Mouse (Mus musculus): ENCODE measurements at regions not wholly inside any gene's neighbourhood (a gene's known extent, or its start where the extent isn't known, plus 50 kb on each side); places are given as distances from the start of the nearest gene placed in this dataset.

GRCm38 (mm10) chr19:54206819-54207218 is 162.9 kb downstream of the Adra2a start:
- ATAC-seq (replicated peaks; ENCODE audit: low FRiP score, low TSS enrichment, poor library complexity, severe bottlenecking) = no peak

GRCm38 (mm10) chr19:54212169-54212568 is 168.2 kb downstream of the Adra2a start:
- no peak for ATAC-seq (replicated peaks; ENCODE audit: low FRiP score, low TSS enrichment, poor library complexity, severe bottlenecking)

- no peak for ATAC-seq (replicated peaks; ENCODE audit: low FRiP score, low TSS enrichment, poor library complexity, severe bottlenecking)
These were observed 200.2 kb downstream of the Adra2a start for GRCm38 (mm10) chr19:54244176-54244575.

- no peak for ATAC-seq (replicated peaks; ENCODE audit: low FRiP score, low TSS enrichment, poor library complexity, severe bottlenecking)
These were observed 204.4 kb downstream of the Adra2a start for GRCm38 (mm10) chr19:54248256-54248936.

GRCm38 (mm10) chr19:54252145-54252664 is 208.3 kb downstream of the Adra2a start:
- ATAC-seq (replicated peaks; ENCODE audit: low FRiP score, low TSS enrichment, poor library complexity, severe bottlenecking) = no peak

GRCm38 (mm10) chr19:54257889-54258288 is 213.9 kb downstream of the Adra2a start:
- no peak for ATAC-seq (replicated peaks; ENCODE audit: low FRiP score, low TSS enrichment, poor library complexity, severe bottlenecking)

DNA sequence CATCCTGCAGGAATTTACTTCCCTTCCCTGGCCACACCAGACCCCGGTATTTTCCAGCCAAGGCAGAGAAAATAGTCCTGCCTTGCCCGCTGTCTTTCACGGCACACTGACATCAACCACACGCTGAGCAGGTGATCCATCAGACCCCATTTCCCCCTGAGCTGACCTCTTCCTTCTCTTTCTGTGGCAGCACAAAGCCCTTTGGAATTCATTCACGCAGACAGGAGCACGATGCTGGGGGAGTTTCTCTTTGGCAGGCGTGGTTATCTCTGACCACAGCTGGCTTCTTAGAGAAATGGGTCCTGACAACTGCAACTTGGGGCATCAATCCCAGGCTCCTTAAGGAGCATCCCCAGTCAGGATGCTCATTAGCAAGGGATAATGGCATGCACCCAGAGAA is 215.2 kb downstream of the Adra2a start:
- ATAC-seq (replicated peaks; ENCODE audit: low FRiP score, low TSS enrichment, poor library complexity, severe bottlenecking) = no peak

GRCm38 (mm10) chr19:54277368-54277767 is 233.4 kb downstream of the Adra2a start:
- no peak for ATAC-seq (replicated peaks; ENCODE audit: low FRiP score, low TSS enrichment, poor library complexity, severe bottlenecking)

- no peak for ATAC-seq (replicated peaks; ENCODE audit: low FRiP score, low TSS enrichment, poor library complexity, severe bottlenecking)
These were observed 241.5 kb downstream of the Adra2a start for GRCm38 (mm10) chr19:54285481-54285880.

GRCm38 (mm10) chr19:54297663-54298388 is 253.9 kb downstream of the Adra2a start:
- ATAC-seq (replicated peaks; ENCODE audit: low FRiP score, low TSS enrichment, poor library complexity, severe bottlenecking) = no peak

GRCm38 (mm10) chr19:54311289-54311688 is 267.3 kb downstream of the Adra2a start:
- no peak for ATAC-seq (replicated peaks; ENCODE audit: low FRiP score, low TSS enrichment, poor library complexity, severe bottlenecking)

DNA sequence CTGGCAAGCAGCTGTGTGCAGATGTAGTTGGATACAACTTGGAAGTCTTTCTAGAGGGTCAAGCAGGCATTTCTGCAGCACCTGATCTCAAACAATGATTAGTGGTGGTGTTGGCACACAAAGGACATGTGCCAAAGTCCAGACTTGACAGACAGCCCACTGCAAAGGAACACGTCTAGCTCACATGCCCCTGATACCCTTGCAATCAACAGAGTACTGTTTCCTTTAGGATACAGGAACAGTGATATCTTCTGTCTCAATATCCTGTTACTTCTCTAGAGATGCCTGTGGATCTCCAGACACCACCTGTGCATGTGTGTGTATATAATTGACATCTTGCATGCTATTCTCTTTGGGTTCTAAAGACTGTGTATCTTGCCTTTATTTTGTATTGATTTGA is 267.8 kb downstream of the Adra2a start:
- ATAC-seq (replicated peaks; ENCODE audit: low FRiP score, low TSS enrichment, poor library complexity, severe bottlenecking) = no peak

- no peak for ATAC-seq (replicated peaks; ENCODE audit: low FRiP score, low TSS enrichment, poor library complexity, severe bottlenecking)
These were observed 279.3 kb downstream of the Adra2a start for GRCm38 (mm10) chr19:54323276-54323675.

DNA sequence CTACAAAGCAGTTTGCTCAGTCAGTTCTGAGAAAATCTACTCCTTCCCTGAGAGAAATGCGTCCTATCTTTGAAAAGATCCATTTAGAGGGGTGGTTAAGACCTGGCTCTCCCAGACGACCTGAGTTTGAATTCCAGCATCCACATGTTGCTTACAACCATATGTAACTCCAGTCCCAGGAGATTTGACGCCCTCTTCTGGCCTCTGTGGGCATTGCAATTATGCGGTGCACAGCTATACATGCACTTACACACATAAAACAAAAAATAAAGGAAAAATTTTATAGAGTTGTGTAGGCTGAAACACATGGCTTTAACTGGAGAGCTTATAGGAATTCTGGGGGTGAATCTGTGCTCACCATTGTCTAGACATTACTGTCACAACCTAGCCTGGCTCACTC is 281.0 kb downstream of the Adra2a start:
- ATAC-seq (replicated peaks; ENCODE audit: low FRiP score, low TSS enrichment, poor library complexity, severe bottlenecking) = no peak

DNA sequence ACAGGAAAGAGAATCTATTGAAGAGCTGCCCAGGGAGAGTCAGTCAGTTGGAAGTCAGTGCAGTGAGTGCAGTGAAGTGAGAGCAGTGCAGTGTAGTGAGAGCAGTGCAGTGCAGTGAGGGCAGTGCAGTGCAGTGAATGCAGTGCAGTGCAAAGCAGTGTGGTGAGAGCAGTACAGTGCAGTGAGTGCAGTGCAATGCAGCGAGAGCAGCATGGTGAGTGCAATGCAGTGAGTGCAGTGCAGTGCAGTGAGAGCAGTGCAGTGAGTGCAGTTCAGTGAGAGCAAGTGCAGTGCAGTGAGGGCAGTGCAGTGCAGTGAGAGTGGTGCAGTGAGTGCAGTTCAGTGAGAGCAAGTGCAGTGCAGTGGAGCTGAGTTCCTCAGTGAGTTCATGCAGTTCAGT is 288.2 kb downstream of the Adra2a start:
- ATAC-seq (replicated peaks; ENCODE audit: low FRiP score, low TSS enrichment, poor library complexity, severe bottlenecking) = no peak

DNA sequence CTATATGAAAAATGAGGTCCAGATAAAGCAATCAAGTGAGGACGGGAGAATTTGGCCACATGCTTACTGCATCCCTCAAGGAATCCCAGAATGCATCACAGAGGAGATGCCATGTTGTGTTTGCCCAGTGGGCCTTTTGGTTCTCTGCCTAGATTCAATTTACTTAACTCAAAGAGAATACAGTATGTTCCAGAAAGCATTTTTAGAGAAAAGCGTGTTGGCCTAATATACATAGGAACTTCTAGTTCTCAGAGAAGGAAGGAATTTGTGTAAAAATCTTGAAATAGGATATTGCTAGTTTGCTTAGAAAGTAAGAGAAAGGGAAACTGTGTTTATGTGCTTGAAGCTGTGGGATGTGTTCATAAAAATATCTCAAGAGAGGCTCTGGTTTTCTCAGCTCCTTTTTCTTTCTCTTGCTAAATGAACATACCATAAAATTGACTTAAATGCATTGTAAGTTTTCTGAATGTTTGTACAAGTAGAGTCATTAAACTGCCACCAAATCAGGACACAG is 296.9 kb downstream of the Adra2a start:
- no peak for ATAC-seq (replicated peaks; ENCODE audit: low FRiP score, low TSS enrichment, poor library complexity, severe bottlenecking)

DNA sequence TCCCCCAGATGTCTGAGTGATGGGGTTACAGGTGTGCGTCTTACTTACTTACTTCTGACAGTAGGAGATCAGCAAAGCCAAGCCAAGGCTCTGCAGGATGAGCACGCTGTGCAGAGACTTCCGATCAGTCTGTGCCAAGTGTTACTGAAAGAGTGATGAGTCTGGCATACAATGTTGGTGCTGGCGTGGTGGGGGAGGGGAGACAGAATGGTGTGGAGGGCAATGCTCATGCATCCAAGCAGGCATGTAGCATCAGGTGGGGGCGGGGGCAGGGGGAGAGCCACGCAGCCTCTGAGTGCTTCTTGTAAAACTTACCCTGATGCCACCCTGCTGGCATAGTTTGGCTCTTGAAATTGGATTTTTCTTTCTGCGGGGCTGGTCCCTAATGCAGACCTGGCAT is 315.8 kb downstream of the Adra2a start:
- no peak for ATAC-seq (replicated peaks; ENCODE audit: low FRiP score, low TSS enrichment, poor library complexity, severe bottlenecking)

DNA sequence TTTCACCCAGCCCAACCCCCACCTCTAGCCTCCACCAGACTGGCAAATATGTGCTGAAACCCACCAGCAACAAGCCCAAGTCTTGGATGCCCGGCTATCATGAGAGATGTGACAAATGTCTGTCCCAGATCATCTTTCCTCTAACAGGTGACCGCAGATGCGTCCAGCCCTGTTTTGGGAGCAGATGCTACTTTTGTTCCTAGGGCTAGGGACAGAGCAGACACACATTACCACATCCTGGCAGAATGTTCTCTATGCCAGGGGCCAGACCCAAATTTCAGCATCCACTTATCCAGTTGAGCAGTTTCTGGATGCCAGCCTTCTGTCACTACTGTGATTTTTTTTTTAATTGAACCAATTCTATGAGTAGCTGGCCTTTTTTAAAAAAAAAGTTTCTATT is 316.7 kb downstream of the Adra2a start:
- no peak for ATAC-seq (replicated peaks; ENCODE audit: low FRiP score, low TSS enrichment, poor library complexity, severe bottlenecking)

DNA sequence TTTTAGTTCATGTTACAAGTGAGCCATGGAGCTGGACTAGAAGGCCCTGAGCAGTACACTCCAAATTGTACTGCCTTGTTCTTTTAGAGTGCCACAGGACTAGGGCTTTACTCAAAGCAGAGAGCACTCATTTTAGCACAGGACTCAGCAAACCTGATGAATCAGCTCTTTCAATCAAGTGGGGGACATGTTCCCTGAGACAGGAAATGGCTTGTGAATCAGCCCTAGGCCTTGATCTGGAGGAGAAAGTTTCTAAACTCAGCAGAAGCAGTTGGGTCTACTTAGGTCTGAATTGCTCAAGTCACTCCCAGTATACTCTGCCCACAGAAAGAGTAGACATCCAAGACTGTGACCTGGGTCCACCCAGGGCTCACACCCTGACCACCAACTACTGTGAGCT is 341.1 kb downstream of the Adra2a start:
- ATAC-seq (replicated peaks; ENCODE audit: low FRiP score, low TSS enrichment, poor library complexity, severe bottlenecking) = no peak

DNA sequence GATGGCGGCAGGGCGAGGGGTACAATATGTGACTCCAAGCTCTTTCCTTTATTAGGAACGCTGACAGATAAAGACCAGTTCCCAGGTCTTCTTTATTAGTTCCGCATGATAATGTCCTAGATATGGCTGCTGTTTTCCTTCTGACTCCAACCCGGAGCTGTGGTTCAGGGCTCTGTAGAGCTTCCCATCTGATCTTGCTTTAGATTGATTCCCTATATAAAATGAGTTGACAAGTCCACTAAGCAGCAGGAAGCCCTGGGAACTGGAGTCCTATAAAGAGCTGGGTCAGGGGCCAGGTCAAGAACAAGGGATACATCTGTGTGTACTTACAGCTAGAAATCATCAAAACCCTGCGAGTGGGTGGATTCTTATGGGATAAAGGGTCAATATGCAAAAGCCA is 347.5 kb downstream of the Adra2a start:
- ATAC-seq (replicated peaks; ENCODE audit: low FRiP score, low TSS enrichment, poor library complexity, severe bottlenecking) = no peak

DNA sequence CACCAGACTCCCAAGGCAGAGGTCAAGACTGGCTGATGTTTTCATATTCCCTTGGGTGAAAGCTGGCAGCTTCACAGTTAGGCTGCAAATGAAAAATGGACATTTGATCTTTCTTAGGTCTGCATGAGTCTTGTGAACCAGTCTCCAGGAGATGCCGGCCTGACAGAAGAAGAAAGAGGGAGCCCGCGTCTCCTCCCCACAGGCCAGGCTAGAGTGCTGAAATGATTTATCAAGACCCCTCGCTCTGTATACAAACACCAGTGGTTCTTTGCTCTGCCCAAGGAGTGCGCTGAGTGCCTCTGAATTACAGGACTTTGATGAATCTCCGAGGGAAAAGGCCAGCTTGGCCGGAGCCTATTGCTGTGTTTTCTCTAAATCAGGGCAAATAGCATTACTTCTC is 355.7 kb downstream of the Adra2a start:
- ATAC-seq (replicated peaks; ENCODE audit: low FRiP score, low TSS enrichment, poor library complexity, severe bottlenecking) = no peak

Data from megakaryocyte-erythroid progenitor cell, adult 5-6 weeks (primary cell).